Mouse (Mus musculus) midbrain, embryonic 10.5 days (tissue): ENCODE data around the gene S100a7a. TPM values are rescaled to one million over a fixed set of nuclear protein-coding genes. Genes with fewer than 3 reads are reported as not detected.

Experiments
- DNase-seq: peaks from one replicate; pipeline ENCODE4 v3.0.0-alpha.2; 2017; ENCODE audit warnings: low spot score
- H3K27ac ChIP-seq: fragments of 300-500 bp; sonication (generic); replicated peaks from 2 replicates; pipeline ENCODE4 v1.5.1; 2016; ENCODE audit warnings: mild to moderate bottlenecking
- H3K27me3 ChIP-seq: fragments of 300-500 bp; sonication (generic); 2 replicates; pipeline ENCODE4 v1.6.1; 2016; ENCODE audit warnings: low read depth, mild to moderate bottlenecking; ENCODE audit not compliant: poor library complexity, severe bottlenecking
- H3K36me3 ChIP-seq: fragments of 300-500 bp; sonication (generic); 2 replicates; pipeline ENCODE4 v1.6.1; 2016; ENCODE audit warnings: mild to moderate bottlenecking, moderate library complexity
- H3K4me1 ChIP-seq: fragments of 300-500 bp; sonication (generic); 2 replicates; pipeline ENCODE4 v1.6.1; 2016
- H3K4me3 ChIP-seq: fragments of 300-500 bp; sonication (generic); 2 replicates; pipeline ENCODE4 v1.5.1; 2016; ENCODE audit warnings: mild to moderate bottlenecking, moderate library complexity
- H3K9me3 ChIP-seq: fragments of 300-500 bp; sonication (generic); replicated peaks from 2 replicates; pipeline ENCODE4 v1.6.1; 2016; ENCODE audit warnings: mild to moderate bottlenecking
- WGBS: fragments of 180-500 bp; shearing (Covaris S2); methylation state at CpG from one replicate; pipeline ENCODE4 v1.1.7; 2016; 5-methylcytosine and 5-hydroxymethylcytosine counted together
- polyA plus RNA-seq: library from polyadenylated mRNA; unstranded; fragments of >200 nt; fragmentation: Nextera tagmentation; extraction: Ambion mirVana; gene quantifications from 2 replicates; pipeline ENCODE4 v1.2.1, GENCODE M21; 2016

The S100a7a gene
- polyA plus RNA-seq, 1 experiment from 2014 or later = 0.15 TPM

DNA sequence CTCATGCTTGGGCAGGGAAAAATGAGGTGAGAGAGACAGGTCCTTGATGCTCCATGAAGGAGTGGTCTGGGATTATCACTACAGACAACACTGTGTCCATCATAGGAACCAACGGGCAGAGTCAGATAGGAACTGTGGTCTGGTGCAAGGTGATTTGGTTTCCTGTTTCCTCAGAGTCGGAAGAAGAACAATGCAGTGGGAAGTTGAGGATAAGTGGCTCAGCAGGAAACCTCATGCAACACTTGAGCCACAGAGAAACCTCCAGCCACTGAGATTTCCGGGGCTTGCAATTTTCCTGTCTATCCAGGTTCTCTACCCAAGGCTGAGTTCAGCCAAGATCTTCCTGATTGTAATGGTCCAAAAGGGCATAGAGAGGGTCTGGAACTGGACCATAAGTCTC is 24.8 kb downstream of the S100a7a start:
- WGBS = 57% methylated on average over 3 of the region's 3 CpGs

DNA sequence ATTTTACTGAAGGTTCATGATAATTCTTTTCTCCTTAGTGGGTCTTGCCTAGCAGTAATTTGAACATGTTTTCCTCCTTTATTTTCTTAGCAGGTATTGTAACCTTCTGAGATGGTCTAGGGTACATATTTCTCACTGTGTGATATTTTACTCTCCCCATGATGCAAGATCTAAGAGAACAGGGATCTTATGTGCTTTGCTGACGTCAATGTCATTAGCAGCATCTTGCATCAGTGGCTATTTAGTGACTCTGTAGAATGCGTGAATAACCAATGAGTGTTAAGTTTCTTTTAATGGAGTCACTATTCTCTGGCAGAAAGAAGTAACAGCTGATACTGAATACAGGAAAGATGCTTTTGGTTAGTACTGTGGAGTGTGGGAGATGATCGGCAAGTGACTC is 30.1 kb downstream of the S100a7a start:
- H3K36me3 ChIP-seq = no peaks in the 10 kb centered on the region
- H3K4me1 ChIP-seq = no peaks in the 10 kb centered on the region
- no peak for DNase-seq
- H3K27ac ChIP-seq = no peak overlapping the region
- no peaks in the 10 kb centered on the region for H3K27me3 ChIP-seq
- no peak overlapping the region for H3K4me3 ChIP-seq
- 92% methylated on average over 3 of the region's 3 CpGs for WGBS
- no peaks in the 10 kb centered on the region for H3K9me3 ChIP-seq

More for the DNA sequence above, 24.8 kb downstream of the S100a7a start:
- Histone ChIP-seq H3K36me3 (no peaks in the 10 kb centered on the region), H3K4me3 (no peak overlapping the region), H3K4me1 (no peaks in the 10 kb centered on the region), H3K27me3 (no peaks in the 10 kb centered on the region), H3K9me3 (no peaks in the 10 kb centered on the region), H3K27ac (no peak overlapping the region)
- no peak for DNase-seq

DNA sequence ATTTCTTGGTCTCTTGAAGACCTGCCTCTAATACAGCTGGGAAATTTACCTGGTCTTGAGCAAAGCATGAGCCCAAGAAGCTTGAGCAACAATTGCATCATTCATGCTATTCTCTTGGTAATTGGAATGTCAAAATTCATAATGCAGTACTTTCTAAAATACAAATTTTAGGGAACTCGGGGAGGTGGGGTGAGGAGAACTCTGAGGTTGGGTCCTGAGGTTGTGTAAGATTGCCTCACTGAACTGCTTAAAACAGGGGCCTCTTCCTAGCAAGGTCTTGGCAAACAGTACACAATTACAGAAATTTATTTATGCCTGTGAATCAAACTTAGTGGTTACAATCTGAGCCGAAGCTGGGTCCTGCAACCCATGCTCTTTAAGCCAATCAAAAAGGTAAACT is 33.0 kb downstream of the S100a7a start:
- no peak overlapping the region for H3K27ac ChIP-seq

DNA sequence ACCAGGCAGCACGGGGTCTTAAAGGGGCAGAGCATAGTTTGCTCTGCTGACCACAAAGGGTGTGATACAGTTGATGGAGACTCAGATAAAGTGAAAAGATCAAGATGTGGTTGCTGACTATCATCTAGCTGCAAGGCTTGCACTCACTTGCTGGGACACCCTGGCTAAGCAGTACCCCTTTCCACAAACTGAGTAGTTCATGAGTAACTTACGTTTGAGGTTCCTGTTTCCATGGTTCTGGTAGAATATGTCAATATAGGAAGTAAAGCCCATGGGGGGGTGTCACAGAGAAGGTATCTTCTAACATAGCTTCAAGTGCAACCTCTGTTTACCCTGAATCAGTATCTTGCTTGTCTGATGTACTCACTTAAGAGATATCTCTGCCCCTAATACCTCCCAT is 39.7 kb downstream of the S100a7a start:
- Histone ChIP-seq H3K4me3 (no peak overlapping the region), H3K27me3 (no peaks in the 10 kb centered on the region), H3K36me3 (no peaks in the 10 kb centered on the region), H3K4me1 (no peaks in the 10 kb centered on the region), H3K27ac (no peak overlapping the region), H3K9me3 (no peaks in the 10 kb centered on the region)
- WGBS = 85% methylated on average over 2 of the region's 2 CpGs
- DNase-seq = no peak

More for the DNA sequence above, 33.0 kb downstream of the S100a7a start:
- no peaks in the 10 kb centered on the region for H3K27me3 ChIP-seq
- WGBS = 86% methylated on average over 2 of the region's 2 CpGs
- H3K4me3 ChIP-seq = no peak overlapping the region
- no peak for DNase-seq
- no peaks in the 10 kb centered on the region for H3K36me3 ChIP-seq
- H3K9me3 ChIP-seq = no peaks in the 10 kb centered on the region
- H3K4me1 ChIP-seq = no peaks in the 10 kb centered on the region

DNA sequence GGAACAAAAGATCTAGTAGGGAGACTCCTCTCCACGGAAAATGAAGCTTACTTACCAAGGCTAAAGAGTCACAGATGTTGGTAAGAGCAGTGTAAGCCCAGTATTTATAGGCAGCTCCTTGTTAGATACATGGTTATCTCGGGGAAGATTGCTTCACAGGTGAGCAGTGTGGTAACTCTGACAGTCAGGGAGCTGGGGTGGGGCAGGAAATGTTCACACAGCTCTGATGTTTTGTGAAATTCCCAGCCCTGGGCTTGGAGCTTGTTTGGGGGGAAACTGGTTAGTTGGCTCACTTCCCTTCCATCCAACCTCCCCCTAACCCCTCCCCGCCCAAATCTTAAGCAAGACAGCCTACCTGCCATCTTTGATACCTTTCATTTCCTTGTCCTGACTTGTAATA is 41.8 kb downstream of the S100a7a start, which contains the start of gene S100a9:
Gene S100a9 (minus strand): TSS at position 109 of the 400 bp plus-strand sequence.
- no peaks in the 10 kb centered on the region for H3K9me3 ChIP-seq
- no peak within 1 kb of the TSS for H3K27ac ChIP-seq
- no peak for DNase-seq
- no peaks in the 10 kb centered on the region for H3K4me1 ChIP-seq
- no peaks in the 10 kb centered on the region for H3K36me3 ChIP-seq
- H3K4me3 ChIP-seq = no peak within 1 kb of the TSS
- no peaks in the 10 kb centered on the region for H3K27me3 ChIP-seq
- 64% methylated on average over 3 of the region's 3 CpGs for WGBS

DNA sequence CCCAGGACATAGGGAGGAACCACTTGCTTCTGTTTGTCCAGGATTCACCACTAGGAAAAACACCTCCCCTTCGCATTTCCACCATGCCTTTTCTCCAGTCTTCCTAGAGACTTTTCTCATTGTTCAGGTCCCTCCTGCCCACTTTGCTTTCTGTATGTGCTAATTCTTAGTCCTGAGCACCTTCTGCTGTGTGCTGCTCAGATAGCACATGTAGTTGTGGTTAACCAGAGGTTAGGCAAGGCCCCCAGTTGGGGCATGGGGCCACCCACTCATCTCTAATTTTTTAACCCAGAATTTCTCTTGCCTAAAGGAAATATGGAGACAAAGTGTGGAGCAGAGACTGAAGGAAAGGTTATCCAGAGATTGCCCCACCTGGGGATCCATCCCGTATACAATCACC is 48.4 kb downstream of the S100a7a start:
- whole genome bisulfite sequencing = 85% methylated on average over 2 of the region's 2 CpGs
- Histone ChIP-seq H3K27me3 (no peaks in the 10 kb centered on the region), H3K36me3 (no peaks in the 10 kb centered on the region), H3K4me1 (no peaks in the 10 kb centered on the region), H3K9me3 (no peaks in the 10 kb centered on the region), H3K4me3 (no peak overlapping the region), H3K27ac (no peak overlapping the region)
- no peak for DNase-seq

Other genes with a start within 250 kb of the S100a7a start
- gene Ints3, start 220.4 kb upstream of the S100a7a start, polyA plus RNA-seq = 36.2 and 36.9 TPM in 2 replicates
- 2.9 and 3.3 TPM in 2 replicates for gene Npr1, start 188.2 kb upstream of the S100a7a start, polyA plus RNA-seq
- 343 and 346 TPM in 2 replicates for gene Ilf2, start 177.9 kb upstream of the S100a7a start, polyA plus RNA-seq
- 65.5 and 75.1 TPM in 2 replicates for gene Snapin, start 163.0 kb upstream of the S100a7a start, polyA plus RNA-seq
- 193 and 205 TPM in 2 replicates for gene Chtop, start 144.5 kb upstream of the S100a7a start, polyA plus RNA-seq
- gene S100a1, start 139.6 kb upstream of the S100a7a start, polyA plus RNA-seq = 5.4 and 7.2 TPM in 2 replicates
- 9.3 and 9.5 TPM in 2 replicates for gene S100a13, start 139.6 kb upstream of the S100a7a start, polyA plus RNA-seq
- not detected in 2 replicates for gene S100a14, start 127.2 kb upstream of the S100a7a start, polyA plus RNA-seq
- gene S100a16, start 116.8 kb upstream of the S100a7a start, polyA plus RNA-seq = 30.8 and 35.3 TPM in 2 replicates
- not detected in 2 replicates for gene S100a3, start 93.4 kb upstream of the S100a7a start, polyA plus RNA-seq
- not detected in 2 replicates for gene S100a2, start 63.8 kb upstream of the S100a7a start, polyA plus RNA-seq
- gene Gm42674, start 52.1 kb upstream of the S100a7a start, polyA plus RNA-seq = not detected in 2 replicates
- 0.35 and 0.81 TPM in 2 replicates for gene S100a4, start 50.2 kb upstream of the S100a7a start, polyA plus RNA-seq
- not detected in 2 replicates for gene S100a5, start 45.5 kb upstream of the S100a7a start, polyA plus RNA-seq
- 14.0 and 23.4 TPM in 2 replicates for gene S100a6, start 41.1 kb upstream of the S100a7a start, polyA plus RNA-seq
- gene S100a8, start 15.0 kb downstream of the S100a7a start, polyA plus RNA-seq = 2.3 TPM in 1 of 2 replicates, not detected in the other
- gene S100a9, start 41.7 kb downstream of the S100a7a start, polyA plus RNA-seq = 0.48 TPM in 1 of 2 replicates, not detected in the other
- gene Pglyrp4, start 72.9 kb downstream of the S100a7a start, polyA plus RNA-seq = not detected in 2 replicates
- not detected in 2 replicates for gene Gm5849, start 123.9 kb downstream of the S100a7a start, polyA plus RNA-seq